Mouse (Mus musculus) macrophage (primary cell): ENCODE data around the gene Apc2. TPM values are rescaled to one million over a fixed set of nuclear protein-coding genes. Genes with fewer than 3 reads are reported as not detected.

Experiments
- H3K27ac ChIP-seq: fragments of 350-480 bp; formaldehyde crosslinking; 2 replicates; pipeline ENCODE4 v1.9.0; 2021
- H3K36me3 ChIP-seq: fragments of 350-480 bp; formaldehyde crosslinking; 2 replicates; pipeline ENCODE4 v1.9.0; 2021; ENCODE audit errors: inconsistent target
- H3K4me3 ChIP-seq: fragments of 350-480 bp; formaldehyde crosslinking; 2 replicates; pipeline ENCODE4 v1.9.0; 2021; ENCODE audit errors: inconsistent target
- H3K79me2 ChIP-seq: fragments of 350-480 bp; formaldehyde crosslinking; 2 replicates; pipeline ENCODE4 v1.9.0; 2021; ENCODE audit errors: inconsistent target
- WGBS: methylation state at CpG from one replicate; pipeline ENCODE4 v1.1.7; 2026; ENCODE audit warnings: inconsistent platforms; ENCODE audit not compliant: missing documents; 5-methylcytosine and 5-hydroxymethylcytosine counted together
- polyA plus RNA-seq: library from polyadenylated mRNA; stranded (reverse); fragments of 250-400 nt; gene quantifications from 3 replicates; pipeline ENCODE4 v1.2.4, GENCODE M21; 2018; ENCODE audit warnings: inconsistent platforms

The Apc2 gene
- polyA plus RNA-seq, 1 experiment from 2014 or later, result 0.03 TPM

DNA sequence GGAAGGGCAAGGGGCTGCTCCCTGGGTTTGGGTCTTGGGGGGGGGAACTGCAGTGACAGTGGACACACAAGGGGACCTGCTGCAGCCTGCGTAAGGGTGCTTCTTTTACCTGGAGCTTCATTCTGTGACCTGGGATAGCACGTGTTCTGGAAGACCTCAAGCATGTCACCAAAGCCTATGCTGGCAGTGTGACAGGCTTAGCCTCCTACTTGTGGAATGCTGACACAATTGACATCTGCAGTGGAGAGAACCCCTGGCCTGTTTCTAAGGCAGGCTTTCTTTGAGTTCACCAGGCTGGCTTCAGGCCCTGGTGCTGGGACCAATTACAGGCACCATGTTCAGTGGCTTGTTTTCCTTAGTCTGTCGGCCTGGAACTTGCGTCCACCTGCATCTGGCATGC, 1.5 kb upstream of the Apc2 start:
- Histone ChIP-seq H3K79me2 (peaks cover 13% of the 10 kb centered on the region), H3K27ac (no peak overlapping the region), H3K36me3 (peaks cover 10% of the 10 kb centered on the region), H3K4me3 (no peak overlapping the region)
- 95% methylated on average over 4 of the region's 4 CpGs for WGBS

DNA sequence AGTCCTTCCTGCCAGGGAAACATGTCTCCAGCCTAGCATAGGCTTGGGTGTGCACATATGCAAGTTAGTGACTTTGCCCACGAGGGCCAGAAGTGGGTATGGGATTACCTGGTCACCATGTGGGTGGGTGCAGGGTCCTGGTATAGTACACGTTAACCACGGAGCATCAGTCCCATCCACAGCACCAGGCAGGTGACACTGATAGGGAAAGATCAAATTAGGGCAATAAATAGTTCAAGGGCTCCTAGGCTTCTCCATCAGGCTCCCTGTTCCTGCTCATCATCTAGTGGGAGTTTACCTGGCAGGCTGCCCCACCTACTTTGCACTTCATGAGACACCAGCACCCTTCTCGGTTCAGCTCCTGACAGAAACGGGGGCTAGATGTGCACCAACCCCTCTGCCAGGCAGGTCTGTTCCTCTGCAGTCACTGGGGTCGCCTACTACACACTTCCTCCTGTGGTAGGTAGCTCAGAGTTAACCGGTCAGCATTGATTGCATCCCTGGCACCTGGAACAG, 931 bp upstream of the Apc2 start:
- no peak overlapping the region for H3K4me3 ChIP-seq

DNA sequence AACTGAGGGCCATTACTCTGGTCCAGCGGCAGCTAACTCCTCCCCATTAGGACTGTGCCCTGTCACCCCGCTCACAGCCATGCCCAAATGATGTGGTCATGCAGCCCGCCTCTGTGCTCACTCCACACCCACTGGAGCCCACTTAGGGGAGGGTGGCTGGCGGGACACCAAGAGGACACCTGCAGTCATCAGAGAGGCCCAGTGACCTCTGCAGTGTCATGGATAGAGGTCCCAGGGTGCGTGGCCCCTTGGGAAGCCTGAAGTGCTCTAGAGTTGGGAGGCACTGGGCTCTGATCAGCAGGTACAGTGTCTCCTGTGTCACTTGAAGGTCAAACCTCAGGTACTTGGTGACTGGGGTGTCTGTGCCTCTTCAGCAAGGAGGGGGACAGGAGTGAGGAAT, 1.0 kb downstream of the Apc2 start:
- peaks cover 10% of the 10 kb centered on the region for H3K36me3 ChIP-seq
- H3K4me3 ChIP-seq, result no peak overlapping the region
- 90% methylated on average over 5 of the region's 5 CpGs for WGBS
- H3K27ac ChIP-seq, result no peak overlapping the region
- H3K79me2 ChIP-seq, result peaks cover 13% of the 10 kb centered on the region

More for the DNA sequence above, 931 bp upstream of the Apc2 start:
- peaks cover 10% of the 10 kb centered on the region for H3K36me3 ChIP-seq
- 78% methylated on average over 7 of the region's 7 CpGs for WGBS
- peaks cover 13% of the 10 kb centered on the region for H3K79me2 ChIP-seq
- no peak overlapping the region for H3K27ac ChIP-seq

DNA sequence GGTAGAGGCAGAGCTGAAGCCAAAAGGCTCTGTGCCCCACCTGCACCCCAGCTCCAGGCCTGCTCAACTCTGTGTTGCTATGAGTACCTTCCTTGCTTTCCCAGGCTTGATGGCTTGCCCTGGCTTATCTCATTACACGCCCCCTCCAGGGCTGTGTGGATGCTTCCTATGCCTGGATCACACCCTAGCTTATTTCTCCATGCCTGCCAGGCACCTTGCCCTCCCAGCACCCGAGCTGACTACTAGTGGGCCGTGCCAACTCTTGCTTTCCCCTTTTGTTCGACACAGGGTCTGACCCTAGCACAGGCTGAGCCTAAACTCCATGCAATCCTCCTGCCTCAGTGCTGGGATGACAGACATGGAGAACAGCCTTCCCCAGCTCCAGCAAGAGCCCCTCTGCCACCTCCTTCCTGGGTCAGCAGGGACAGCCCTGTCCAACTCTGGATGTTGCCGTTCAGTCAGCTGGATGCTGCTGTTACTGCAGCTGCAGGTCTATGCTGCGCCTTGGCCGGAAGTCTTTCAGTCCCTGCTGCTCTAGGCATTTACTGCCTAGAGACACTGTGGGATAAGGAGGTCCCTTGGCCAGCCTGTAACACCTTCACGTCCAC, 1.9 kb downstream of the Apc2 start:
- H3K36me3 ChIP-seq, result peaks cover 10% of the 10 kb centered on the region
- H3K79me2 ChIP-seq, result peaks cover 11% of the 10 kb centered on the region
- no peak overlapping the region for H3K4me3 ChIP-seq
- H3K27ac ChIP-seq, result no peak overlapping the region
- WGBS, result 78% methylated on average over 8 of the region's 8 CpGs

DNA sequence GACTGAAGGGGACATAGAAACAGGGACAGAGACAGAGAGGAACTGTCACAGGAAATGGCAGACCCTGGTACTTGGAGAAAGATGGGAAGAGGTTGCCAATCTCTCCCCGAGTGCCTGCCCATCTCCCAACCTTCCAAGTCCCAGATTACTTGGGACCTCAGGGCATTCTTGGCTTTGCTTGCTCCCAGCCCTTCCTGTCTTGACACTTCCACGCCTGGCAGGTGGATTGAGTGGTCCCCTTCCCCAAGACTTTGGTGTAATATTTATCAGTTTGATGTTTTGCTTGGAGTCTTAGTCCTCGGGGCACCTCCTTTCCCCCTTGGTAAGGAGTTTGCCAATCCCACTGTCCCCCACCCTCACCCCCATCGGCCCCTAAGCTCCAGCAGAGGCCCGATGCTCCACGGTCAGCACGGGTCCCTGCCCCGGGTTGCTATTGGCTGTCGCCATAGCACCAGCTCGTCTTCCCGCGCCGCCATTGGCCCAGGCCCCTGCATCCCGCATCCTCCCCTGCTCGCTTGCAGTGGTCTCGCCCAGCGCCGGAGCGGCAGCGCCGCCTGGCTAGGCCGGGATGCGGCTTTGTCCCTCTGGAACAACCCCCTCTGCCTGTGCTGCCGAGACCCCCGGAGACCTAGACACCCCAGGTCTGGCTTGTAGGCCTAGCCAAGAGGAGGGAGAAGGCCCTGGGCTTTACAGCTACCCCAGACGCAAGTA, 2.9 kb downstream of the Apc2 start:
- Histone ChIP-seq H3K79me2 (peaks cover under 1% of the 10 kb centered on the region; the same call in 1 of the 2 replicates), H3K36me3 (peaks cover 10% of the 10 kb centered on the region), H3K27ac (no peak overlapping the region), H3K4me3 (no peak overlapping the region)
- WGBS, result 14% methylated on average over 24 of the region's 26 CpGs

DNA sequence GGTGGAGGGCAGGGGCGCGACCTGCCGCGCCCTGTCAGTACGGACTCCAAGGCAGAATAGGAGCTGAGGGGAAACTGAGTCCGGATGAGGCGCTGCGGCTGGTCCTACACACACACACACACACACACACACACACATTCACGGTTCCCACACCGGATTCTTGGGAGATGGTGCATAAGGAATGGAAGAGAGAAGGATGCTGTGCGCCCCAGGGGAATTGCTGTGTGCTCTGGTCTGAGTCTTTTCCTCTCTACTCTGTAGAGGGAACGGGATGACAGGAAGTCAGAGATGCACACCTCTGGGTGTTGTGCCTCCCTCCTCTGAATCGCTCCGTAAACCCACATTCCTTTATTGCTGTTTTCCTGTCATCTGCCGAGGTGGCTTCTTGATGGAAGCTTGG, 3.5 kb downstream of the Apc2 start:
- 24% methylated on average over 15 of the region's 15 CpGs for WGBS
- Histone ChIP-seq H3K27ac (no peak overlapping the region), H3K4me3 (no peak overlapping the region), H3K36me3 (peaks cover 5% of the 10 kb centered on the region), H3K79me2 (no peaks in the 10 kb centered on the region)

DNA sequence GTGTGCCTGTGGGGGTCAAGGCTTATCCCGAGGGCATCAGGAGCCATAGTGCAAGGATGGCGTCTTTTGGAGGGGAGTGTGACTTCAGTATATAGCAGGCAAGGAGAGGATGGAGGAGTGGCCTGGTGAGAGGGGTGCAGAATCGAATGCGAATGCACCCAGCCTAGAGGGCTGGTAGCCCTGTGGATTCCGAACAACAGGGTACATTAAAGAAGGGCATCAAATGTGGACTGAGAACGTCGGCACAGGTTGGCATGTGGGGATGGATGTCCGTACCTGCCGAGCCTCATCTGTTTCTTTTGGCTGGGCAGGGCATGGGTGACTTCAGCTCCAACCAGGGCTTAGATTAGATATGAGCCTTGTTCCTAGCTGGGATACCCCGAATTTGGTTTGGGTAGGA, 4.0 kb downstream of the Apc2 start:
- Histone ChIP-seq H3K79me2 (no peaks in the 10 kb centered on the region), H3K36me3 (no peaks in the 10 kb centered on the region; the same call in 1 of the 2 replicates), H3K4me3 (no peak overlapping the region), H3K27ac (no peak overlapping the region)
- 56% methylated on average over 10 of the region's 10 CpGs for WGBS

DNA sequence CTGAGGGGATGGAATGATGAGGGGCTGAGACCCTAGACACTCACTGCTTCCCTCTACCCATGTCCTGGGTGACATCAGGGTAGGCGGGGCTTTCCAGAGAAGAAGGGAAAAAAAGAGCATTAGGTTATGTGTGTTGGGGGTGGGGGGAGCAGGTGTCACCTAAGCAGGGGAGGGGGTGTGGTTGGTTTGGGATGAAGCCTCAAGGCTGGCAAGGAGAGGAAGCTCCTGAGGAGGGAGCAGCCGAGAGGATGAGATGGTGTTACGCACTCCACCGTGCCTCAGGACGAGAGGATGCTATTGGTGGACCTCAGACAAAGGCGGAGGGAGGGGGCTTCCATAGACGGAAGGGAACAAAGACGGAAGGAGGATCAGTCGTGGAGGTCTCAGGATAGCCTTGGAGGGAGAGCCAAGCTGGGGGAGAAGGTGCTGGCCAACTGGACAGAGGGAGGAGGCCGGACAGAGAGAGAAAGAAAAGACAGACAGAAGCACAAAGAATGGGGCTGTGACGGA, 5.0 kb downstream of the Apc2 start:
- no peak overlapping the region for H3K27ac ChIP-seq
- no peak overlapping the region for H3K4me3 ChIP-seq
- H3K36me3 ChIP-seq, result no peaks in the 10 kb centered on the region
- 73% methylated on average over 10 of the region's 11 CpGs for WGBS
- no peaks in the 10 kb centered on the region for H3K79me2 ChIP-seq

DNA sequence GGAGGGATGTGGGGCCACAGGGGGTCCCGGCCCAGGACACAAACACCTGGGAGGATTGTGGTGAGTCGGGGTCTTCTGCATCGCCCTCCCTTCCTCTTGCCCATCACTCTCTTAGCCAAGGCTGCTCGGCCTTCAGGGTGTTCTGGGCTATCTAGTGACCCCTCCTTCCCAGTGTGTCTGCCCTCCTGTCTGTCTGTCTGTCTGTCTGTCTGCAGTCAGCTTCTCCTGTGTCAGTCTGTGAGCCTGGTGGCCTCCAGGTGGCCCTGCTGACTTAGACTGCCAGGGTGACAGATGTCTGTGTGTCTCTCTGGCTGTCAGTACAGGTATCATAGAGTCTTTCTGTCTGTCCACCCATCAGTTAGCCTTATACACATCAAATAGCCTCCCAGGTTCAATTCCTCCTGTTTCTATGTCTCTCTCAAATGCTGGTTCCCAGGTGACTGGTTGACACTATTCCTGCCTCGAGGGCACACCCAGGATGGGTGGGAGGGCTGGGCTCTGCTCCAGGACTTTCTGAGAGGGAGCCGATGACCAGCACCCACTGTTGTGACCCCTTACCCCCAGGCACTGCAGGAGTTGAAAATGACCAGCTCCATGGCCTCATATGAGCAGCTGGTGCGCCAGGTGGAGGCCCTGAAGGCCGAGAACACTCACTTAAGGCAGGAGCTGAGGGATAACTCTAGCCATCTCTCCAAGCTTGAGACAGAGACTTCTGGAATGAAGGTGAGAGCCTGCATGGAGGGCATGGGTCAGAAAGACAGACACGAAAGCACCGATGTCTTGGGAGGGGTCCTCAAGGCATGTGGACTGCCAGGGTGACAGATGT, 5.7 kb downstream of the Apc2 start:
- Histone ChIP-seq H3K4me3 (no peak overlapping the region), H3K79me2 (no peaks in the 10 kb centered on the region), H3K27ac (no peak overlapping the region), H3K36me3 (no peaks in the 10 kb centered on the region)
- 83% methylated on average over 9 of the region's 10 CpGs for WGBS

DNA sequence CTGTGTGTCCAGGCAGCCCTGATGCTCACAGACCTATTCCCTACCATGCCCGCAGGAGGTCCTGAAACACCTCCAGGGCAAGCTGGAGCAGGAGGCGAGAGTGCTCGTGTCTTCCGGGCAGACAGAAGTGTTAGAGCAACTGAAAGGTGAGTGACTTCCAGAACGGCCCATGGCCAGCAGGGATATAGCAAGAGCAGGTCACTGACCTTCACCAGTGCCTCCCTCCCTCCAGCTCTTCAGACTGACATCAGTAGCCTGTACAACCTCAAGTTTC, 6.2 kb downstream of the Apc2 start:
- Histone ChIP-seq H3K4me3 (no peak overlapping the region), H3K27ac (no peak overlapping the region), H3K79me2 (no peaks in the 10 kb centered on the region), H3K36me3 (no peaks in the 10 kb centered on the region)
- 89% methylated on average over 5 of the region's 5 CpGs for WGBS

DNA sequence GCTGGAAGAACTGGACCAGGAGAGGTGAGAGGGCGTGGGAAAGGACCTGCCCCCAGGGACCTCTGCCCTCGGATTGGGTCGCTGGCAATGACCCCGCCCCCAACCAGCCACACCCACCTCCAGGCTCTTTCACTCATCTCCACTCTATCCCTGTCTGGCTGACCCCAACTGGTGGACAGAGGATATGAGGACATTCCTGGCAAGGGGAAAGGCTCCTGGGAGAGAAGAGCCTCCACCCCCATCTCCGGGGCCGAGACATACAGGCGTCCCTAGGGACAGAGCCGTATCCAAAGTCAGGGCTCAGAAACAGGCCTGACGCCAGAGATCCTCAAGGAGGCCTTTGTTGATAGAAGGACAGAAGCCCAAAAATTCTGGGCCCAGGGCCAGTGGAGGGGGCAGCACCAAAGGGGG, 6.7 kb downstream of the Apc2 start:
- no peak overlapping the region for H3K4me3 ChIP-seq
- H3K79me2 ChIP-seq, result no peaks in the 10 kb centered on the region
- 72% methylated on average over 8 of the region's 9 CpGs for WGBS
- H3K36me3 ChIP-seq, result no peaks in the 10 kb centered on the region
- H3K27ac ChIP-seq, result no peak overlapping the region

DNA sequence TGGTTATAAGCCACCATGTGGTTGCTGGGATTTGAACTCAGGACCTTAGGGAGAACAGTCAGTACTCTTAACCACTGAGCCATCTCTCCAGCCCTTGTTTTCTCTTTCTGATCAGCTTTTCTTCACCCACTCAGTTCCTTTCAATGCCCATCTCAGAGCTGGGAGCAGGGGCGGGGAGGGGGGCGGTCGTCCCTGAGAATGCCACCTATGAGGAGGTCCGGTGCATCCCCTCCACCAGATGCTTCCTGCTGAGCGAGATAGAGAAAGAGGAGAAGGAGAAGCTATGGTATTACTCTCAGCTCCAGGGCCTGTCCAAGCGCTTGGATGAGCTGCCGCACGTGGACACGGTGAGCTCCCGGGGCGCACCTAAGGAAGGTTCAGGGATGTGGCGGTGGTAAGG, 8.7 kb downstream of the Apc2 start:
- H3K79me2 ChIP-seq, result no peaks in the 10 kb centered on the region
- H3K4me3 ChIP-seq, result no peak overlapping the region
- WGBS, result 6% methylated on average over 12 of the region's 12 CpGs
- H3K27ac ChIP-seq, result no peak overlapping the region
- H3K36me3 ChIP-seq, result no peaks in the 10 kb centered on the region

DNA sequence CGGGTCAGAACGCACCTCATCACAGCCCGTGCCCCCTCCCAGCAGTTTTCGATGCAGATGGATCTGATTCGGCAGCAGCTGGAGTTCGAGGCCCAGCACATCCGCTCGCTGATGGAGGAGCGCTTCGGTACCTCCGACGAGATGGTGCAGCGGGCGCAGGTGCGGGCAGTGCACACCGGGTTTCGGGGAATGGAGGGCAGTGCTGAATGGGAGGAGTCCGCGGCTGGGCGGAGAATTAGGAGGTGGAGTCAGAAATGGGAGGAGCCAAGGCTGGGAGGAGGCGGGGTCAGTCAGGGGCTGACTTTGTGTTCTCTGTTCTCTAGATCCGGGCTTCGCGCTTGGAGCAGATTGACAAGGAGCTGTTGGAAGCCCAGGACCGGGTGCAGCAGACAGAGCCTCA, 9.1 kb downstream of the Apc2 start:
- Histone ChIP-seq H3K27ac (no peak overlapping the region), H3K79me2 (no peaks in the 10 kb centered on the region), H3K36me3 (no peaks in the 10 kb centered on the region), H3K4me3 (no peak overlapping the region)
- WGBS, result 2% methylated on average over 25 of the region's 25 CpGs

DNA sequence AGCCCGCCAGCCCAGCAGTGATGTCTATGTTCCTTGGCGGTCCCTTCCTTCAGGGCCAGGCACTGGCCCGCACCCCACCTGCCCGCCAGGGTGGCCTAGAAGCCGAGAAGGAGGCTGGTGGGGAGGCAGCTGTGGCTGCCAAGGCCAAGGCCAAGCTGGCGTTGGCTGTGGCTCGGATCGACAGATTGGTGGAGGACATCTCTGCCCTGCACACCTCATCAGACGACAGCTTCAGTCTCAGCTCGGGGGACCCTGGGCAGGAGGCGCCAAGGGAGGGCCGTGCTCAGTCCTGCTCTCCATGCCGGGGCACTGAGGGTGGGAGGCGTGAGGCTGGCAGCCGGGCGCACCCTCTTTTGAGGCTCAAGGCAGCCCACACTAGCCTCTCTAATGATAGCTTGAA, 15.8 kb downstream of the Apc2 start:
- H3K4me3 ChIP-seq, result no peak overlapping the region
- 96% methylated on average over 13 of the region's 16 CpGs for WGBS
- H3K27ac ChIP-seq, result no peak overlapping the region
- H3K36me3 ChIP-seq, result no peaks in the 10 kb centered on the region
- no peaks in the 10 kb centered on the region for H3K79me2 ChIP-seq
